Mouse (Mus musculus) G1E (cell line): ENCODE results near the gene Tet1.

ENCODE experiments used
- CTCF ChIP-seq: IDR thresholded peaks from 2 replicates; pipeline ENCODE4 v1.5.1; 2012; ENCODE audit warnings: low read depth, low read length, inconsistent platforms, mixed read lengths
- GATA2 ChIP-seq: IDR thresholded peaks from 2 replicates; pipeline ENCODE4 v1.6.1; 2012; ENCODE audit warnings: low read depth, low read length, inconsistent platforms, borderline replicate concordance

GRCm38 (mm10) chr10:62948551-62948950 lies 39.8 kb upstream of the Tet1 start:
- TF ChIP-seq CTCF, result no peak
- no peak for TF ChIP-seq GATA2
